Mouse (Mus musculus): ENCODE measurements at regions not wholly inside any gene's neighbourhood (a gene's known extent, or its start where the extent isn't known, plus 50 kb on each side); places are given as distances from the start of the nearest gene placed in this dataset.

GRCm38 (mm10) chr4:33737859-33738417, 186.5 kb upstream of the Cnr1 start:
- Histone ChIP-seq H3K27ac (replicated peaks; ENCODE audit: low read depth, low read length) (no peak overlapping the region), H3K4me2 (ENCODE audit: low read depth, low read length) (no peak overlapping the region), H3K36me3 (replicated peaks; ENCODE audit: control insufficient read depth, insufficient read depth, low read depth, low read length) (no peaks in the 10 kb centered on the region), H3K27me3 (ENCODE audit: control insufficient read depth, insufficient read depth, low read length) (no peaks in the 10 kb centered on the region), H3K4me3 (ENCODE audit: low read depth, low read length) (no peak overlapping the region), H3K4me1 (ENCODE audit: control insufficient read depth, insufficient read depth, low read length) (no peaks in the 10 kb centered on the region), H3K9me3 (replicated peaks; ENCODE audit: control insufficient read depth, low read length) (no peaks in the 10 kb centered on the region), H3K9ac (replicated peaks; ENCODE audit: low read length) (no peak overlapping the region)
- 79% methylated on average over 8 of the region's 8 CpGs for WGBS
- ATAC-seq (replicated peaks; ENCODE audit: insufficient number of reproducible peaks, low FRiP score, low TSS enrichment, low read depth) = no peak
- DNase-seq (ENCODE audit: low spot score) = no peak

GRCm38 (mm10) chr4:33739211-33739904, 185.0 kb upstream of the Cnr1 start:
- 60% methylated on average over 8 of the region's 8 CpGs for WGBS
- H3K4me3 ChIP-seq (ENCODE audit: low read depth, low read length) = no peak overlapping the region
- no peak overlapping the region for H3K27ac ChIP-seq (replicated peaks; ENCODE audit: low read depth, low read length)
- ATAC-seq (replicated peaks; ENCODE audit: insufficient number of reproducible peaks, low FRiP score, low TSS enrichment, low read depth) (no peak), DNase-seq (ENCODE audit: low spot score) (no peak)
- H3K9me3 ChIP-seq (replicated peaks; ENCODE audit: control insufficient read depth, low read length) = no peaks in the 10 kb centered on the region
- H3K4me2 ChIP-seq (ENCODE audit: low read depth, low read length) = no peak overlapping the region
- no peak overlapping the region for H3K9ac ChIP-seq (replicated peaks; ENCODE audit: low read length)
- no peaks in the 10 kb centered on the region for H3K36me3 ChIP-seq (replicated peaks; ENCODE audit: control insufficient read depth, insufficient read depth, low read depth, low read length)
- no peaks in the 10 kb centered on the region for H3K4me1 ChIP-seq (ENCODE audit: control insufficient read depth, insufficient read depth, low read length)
- H3K27me3 ChIP-seq (ENCODE audit: control insufficient read depth, insufficient read depth, low read length) = no peaks in the 10 kb centered on the region

- DNase-seq (ENCODE audit: low spot score) = no peak
- WGBS = 85% methylated on average over 12 of the region's 12 CpGs
- no peak for ATAC-seq (replicated peaks; ENCODE audit: insufficient number of reproducible peaks, low FRiP score, low TSS enrichment, low read depth)
- Histone ChIP-seq H3K27ac (replicated peaks; ENCODE audit: low read depth, low read length) (no peak overlapping the region), H3K27me3 (ENCODE audit: control insufficient read depth, insufficient read depth, low read length) (no peaks in the 10 kb centered on the region), H3K4me1 (ENCODE audit: control insufficient read depth, insufficient read depth, low read length) (no peaks in the 10 kb centered on the region), H3K4me3 (ENCODE audit: low read depth, low read length) (no peak overlapping the region), H3K4me2 (ENCODE audit: low read depth, low read length) (no peak overlapping the region), H3K9ac (replicated peaks; ENCODE audit: low read length) (no peak overlapping the region), H3K9me3 (replicated peaks; ENCODE audit: control insufficient read depth, low read length) (no peaks in the 10 kb centered on the region), H3K36me3 (replicated peaks; ENCODE audit: control insufficient read depth, insufficient read depth, low read depth, low read length) (no peaks in the 10 kb centered on the region)
These were observed 183.4 kb upstream of the Cnr1 start for GRCm38 (mm10) chr4:33740982-33741381.

GRCm38 (mm10) chr4:33745180-33745579, 179.2 kb upstream of the Cnr1 start:
- no peak for DNase-seq (ENCODE audit: low spot score)
- no peak overlapping the region for H3K4me3 ChIP-seq (ENCODE audit: low read depth, low read length)
- ATAC-seq (replicated peaks; ENCODE audit: insufficient number of reproducible peaks, low FRiP score, low TSS enrichment, low read depth) = no peak
- WGBS = 81% methylated on average over 3 of the region's 3 CpGs
- no peaks in the 10 kb centered on the region for H3K9me3 ChIP-seq (replicated peaks; ENCODE audit: control insufficient read depth, low read length)
- no peak overlapping the region for H3K27ac ChIP-seq (replicated peaks; ENCODE audit: low read depth, low read length)
- H3K27me3 ChIP-seq (ENCODE audit: control insufficient read depth, insufficient read depth, low read length) = no peaks in the 10 kb centered on the region
- no peak overlapping the region for H3K4me2 ChIP-seq (ENCODE audit: low read depth, low read length)
- no peaks in the 10 kb centered on the region for H3K4me1 ChIP-seq (ENCODE audit: control insufficient read depth, insufficient read depth, low read length)
- H3K36me3 ChIP-seq (replicated peaks; ENCODE audit: control insufficient read depth, insufficient read depth, low read depth, low read length) = no peaks in the 10 kb centered on the region
- no peak overlapping the region for H3K9ac ChIP-seq (replicated peaks; ENCODE audit: low read length)

- Histone ChIP-seq H3K27me3 (ENCODE audit: control insufficient read depth, insufficient read depth, low read length) (no peaks in the 10 kb centered on the region), H3K4me3 (ENCODE audit: low read depth, low read length) (no peak overlapping the region), H3K27ac (replicated peaks; ENCODE audit: low read depth, low read length) (no peak overlapping the region), H3K4me2 (ENCODE audit: low read depth, low read length) (no peak overlapping the region), H3K36me3 (replicated peaks; ENCODE audit: control insufficient read depth, insufficient read depth, low read depth, low read length) (no peaks in the 10 kb centered on the region), H3K9me3 (replicated peaks; ENCODE audit: control insufficient read depth, low read length) (no peaks in the 10 kb centered on the region), H3K4me1 (ENCODE audit: control insufficient read depth, insufficient read depth, low read length) (no peaks in the 10 kb centered on the region), H3K9ac (replicated peaks; ENCODE audit: low read length) (no peak overlapping the region)
- no peak for DNase-seq (ENCODE audit: low spot score)
- ATAC-seq (replicated peaks; ENCODE audit: insufficient number of reproducible peaks, low FRiP score, low TSS enrichment, low read depth) = no peak
- 81% methylated on average over 5 of the region's 5 CpGs for WGBS
These were observed 177.0 kb upstream of the Cnr1 start for GRCm38 (mm10) chr4:33747316-33747895.

- no peak overlapping the region for H3K9ac ChIP-seq (replicated peaks; ENCODE audit: low read length)
- H3K4me2 ChIP-seq (ENCODE audit: low read depth, low read length) = no peak overlapping the region
- whole genome bisulfite sequencing = 54% methylated on average over 2 of the region's 2 CpGs
- no peaks in the 10 kb centered on the region for H3K4me1 ChIP-seq (ENCODE audit: control insufficient read depth, insufficient read depth, low read length)
- no peaks in the 10 kb centered on the region for H3K9me3 ChIP-seq (replicated peaks; ENCODE audit: control insufficient read depth, low read length)
- no peak overlapping the region for H3K27ac ChIP-seq (replicated peaks; ENCODE audit: low read depth, low read length)
- DNase-seq (ENCODE audit: low spot score) (no peak), ATAC-seq (replicated peaks; ENCODE audit: insufficient number of reproducible peaks, low FRiP score, low TSS enrichment, low read depth) (no peak)
- no peaks in the 10 kb centered on the region for H3K27me3 ChIP-seq (ENCODE audit: control insufficient read depth, insufficient read depth, low read length)
- H3K36me3 ChIP-seq (replicated peaks; ENCODE audit: control insufficient read depth, insufficient read depth, low read depth, low read length) = no peaks in the 10 kb centered on the region
- H3K4me3 ChIP-seq (ENCODE audit: low read depth, low read length) = no peak overlapping the region
These were observed 156.7 kb upstream of the Cnr1 start for GRCm38 (mm10) chr4:33767721-33768120.

GRCm38 (mm10) chr4:33786027-33786426, 138.4 kb upstream of the Cnr1 start:
- no peaks in the 10 kb centered on the region for H3K27me3 ChIP-seq (ENCODE audit: control insufficient read depth, insufficient read depth, low read length)
- WGBS = 93% methylated on average over 4 of the region's 4 CpGs
- H3K27ac ChIP-seq (replicated peaks; ENCODE audit: low read depth, low read length) = no peak overlapping the region
- DNase-seq (ENCODE audit: low spot score) (no peak), ATAC-seq (replicated peaks; ENCODE audit: insufficient number of reproducible peaks, low FRiP score, low TSS enrichment, low read depth) (no peak)
- H3K4me2 ChIP-seq (ENCODE audit: low read depth, low read length) = no peak overlapping the region
- no peaks in the 10 kb centered on the region for H3K36me3 ChIP-seq (replicated peaks; ENCODE audit: control insufficient read depth, insufficient read depth, low read depth, low read length)
- no peaks in the 10 kb centered on the region for H3K9me3 ChIP-seq (replicated peaks; ENCODE audit: control insufficient read depth, low read length)
- no peak overlapping the region for H3K9ac ChIP-seq (replicated peaks; ENCODE audit: low read length)
- H3K4me3 ChIP-seq (ENCODE audit: low read depth, low read length) = no peak overlapping the region
- no peaks in the 10 kb centered on the region for H3K4me1 ChIP-seq (ENCODE audit: control insufficient read depth, insufficient read depth, low read length)

GRCm38 (mm10) chr4:33786958-33787357, 137.4 kb upstream of the Cnr1 start:
- no peaks in the 10 kb centered on the region for H3K36me3 ChIP-seq (replicated peaks; ENCODE audit: control insufficient read depth, insufficient read depth, low read depth, low read length)

More at GRCm38 (mm10) chr4:33786958-33787357, 137.4 kb upstream of the Cnr1 start:
- H3K4me1 ChIP-seq (ENCODE audit: control insufficient read depth, insufficient read depth, low read length) = no peaks in the 10 kb centered on the region
- H3K27ac ChIP-seq (replicated peaks; ENCODE audit: low read depth, low read length) = no peak overlapping the region
- no peak for ATAC-seq (replicated peaks; ENCODE audit: insufficient number of reproducible peaks, low FRiP score, low TSS enrichment, low read depth)
- H3K27me3 ChIP-seq (ENCODE audit: control insufficient read depth, insufficient read depth, low read length) = no peaks in the 10 kb centered on the region
- no peak overlapping the region for H3K4me2 ChIP-seq (ENCODE audit: low read depth, low read length)
- WGBS = 87% methylated on average over 4 of the region's 4 CpGs
- H3K9ac ChIP-seq (replicated peaks; ENCODE audit: low read length) = no peak overlapping the region
- no peak for DNase-seq (ENCODE audit: low spot score)
- no peak overlapping the region for H3K4me3 ChIP-seq (ENCODE audit: low read depth, low read length)
- H3K9me3 ChIP-seq (replicated peaks; ENCODE audit: control insufficient read depth, low read length) = no peaks in the 10 kb centered on the region
